In the genomic region with DNA sequence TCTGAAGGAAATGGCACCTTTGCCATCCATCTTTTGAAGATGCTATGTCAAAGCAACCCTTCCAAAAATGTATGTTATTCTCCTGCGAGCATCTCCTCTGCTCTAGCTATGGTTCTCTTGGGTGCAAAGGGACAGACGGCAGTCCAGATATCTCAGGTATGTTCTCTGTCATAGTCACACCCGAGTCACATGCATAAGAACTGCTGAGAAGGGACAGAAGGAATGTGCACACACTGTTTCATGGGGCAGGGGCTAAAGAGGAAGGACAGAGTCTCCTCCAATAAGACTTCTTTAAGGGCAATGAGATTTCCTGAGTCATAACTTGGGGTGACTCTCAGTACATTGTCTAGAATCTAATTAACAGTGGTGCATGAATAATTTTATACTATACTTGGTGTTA, we compare ENCODE assay signal across 14 mouse cellular contexts. TPM values are rescaled to one million over a fixed set of nuclear protein-coding genes. Genes with fewer than 3 reads are reported as not detected.
"Had no signal": no experiment of that assay in that cellular context is flagged by ENCODE, and none has a peak within 500 bp of the region (broad histone marks: within the 10 kb centered on the region; RNA-seq: fewer than 3 reads in every experiment).

No protein-coding gene starts in this region.

- H3K27ac ChIP-seq: liver, embryonic 14.5 days; midbrain, embryonic 10.5 days; midbrain, embryonic 12.5 days; neural tube, embryonic 12.5 days; stomach, embryonic 15.5 days; stomach, postnatal 0 days had no signal

- H3K4me3 ChIP-seq: midbrain, embryonic 10.5 days; midbrain, embryonic 12.5 days; neural tube, embryonic 12.5 days; stomach, embryonic 15.5 days had no signal

- H3K27me3 ChIP-seq: midbrain, embryonic 12.5 days; neural tube, embryonic 12.5 days; stomach, embryonic 15.5 days had no signal

- ATAC-seq: midbrain, embryonic 16.5 days had no signal

- H3K36me3 ChIP-seq: midbrain, embryonic 10.5 days; midbrain, embryonic 12.5 days; neural tube, embryonic 12.5 days; stomach, embryonic 15.5 days had no signal

- H3K9me3 ChIP-seq: midbrain, embryonic 10.5 days; midbrain, embryonic 12.5 days; neural tube, embryonic 12.5 days; stomach, embryonic 15.5 days had no signal

- DNase-seq: lung, adult 18-20 months; lung, postnatal 4 days; midbrain, embryonic 14.5 days; right cerebral cortex, postnatal 14 days; thymus, postnatal 14 days; thymus, postnatal 36 days had no signal

- H3K4me2 ChIP-seq: midbrain, embryonic 12.5 days; neural tube, embryonic 12.5 days; stomach, embryonic 15.5 days had no signal

- H3K9ac ChIP-seq: liver, embryonic 14.5 days; midbrain, embryonic 12.5 days; neural tube, embryonic 12.5 days; stomach, embryonic 15.5 days had no signal

RNA-seq across cellular contexts. Expression of a gene that starts 20.7 kb away (rescaled TPM):
- total RNA-seq: megakaryocyte-erythroid progenitor cell, adult 5-6 weeks had no signal
- polyA plus RNA-seq: midbrain, embryonic 10.5 days; stomach, embryonic 15.5 days had no signal
